Mouse (Mus musculus) embryonic facial prominence, embryonic 11.5 days (tissue): ENCODE measurements around the gene Smarcad1. TPM values are rescaled to one million over a fixed set of nuclear protein-coding genes. Genes with fewer than 3 reads are reported as not detected.
A peak's percentile ranks its signal among the peaks of the same experiment; 100 is the strongest.
"Not testable (repeated sequence)": the region's sequence is repeated elsewhere in the genome, so short reads cannot be mapped to it uniquely, and the experiment has no call there.

Source experiments
- ATAC-seq: fragments of 200-750 bp; cut with Nextera tagmentation; replicated peaks from 2 replicates; pipeline ENCODE4 v1.8.0; 2017; ENCODE audit warnings: low read depth; ENCODE audit not compliant: insufficient number of reproducible peaks, low FRiP score, low TSS enrichment
- DNase-seq: peaks from one replicate; pipeline ENCODE4 v3.0.0-alpha.2; 2015; ENCODE audit warnings: low spot score
- H3K27ac ChIP-seq: fragments of 300-500 bp; sonication (generic); replicated peaks from 2 replicates; pipeline ENCODE4 v1.5.1; 2014; ENCODE audit warnings: mild to moderate bottlenecking, low read depth, low read length, control low read depth
- H3K27me3 ChIP-seq: fragments of 300-500 bp; sonication (generic); 2 replicates; pipeline ENCODE4 v1.6.1; 2014; ENCODE audit warnings: mild to moderate bottlenecking, low read length, moderate library complexity, mixed read lengths; ENCODE audit not compliant: control insufficient read depth, insufficient read depth
- H3K36me3 ChIP-seq: fragments of 300-500 bp; sonication (generic); replicated peaks from 2 replicates; pipeline ENCODE4 v1.6.1; 2014; ENCODE audit warnings: low read depth, mild to moderate bottlenecking, low read length, moderate library complexity, mixed read lengths; ENCODE audit not compliant: control insufficient read depth, insufficient read depth
- H3K4me1 ChIP-seq: fragments of 300-500 bp; sonication (generic); 2 replicates; pipeline ENCODE4 v1.6.1; 2014; ENCODE audit warnings: low read length, mixed read lengths; ENCODE audit not compliant: control insufficient read depth, insufficient read depth
- H3K4me2 ChIP-seq: fragments of 300-500 bp; sonication (generic); 2 replicates; pipeline ENCODE4 v1.6.1; 2014; ENCODE audit warnings: low read depth, mild to moderate bottlenecking, control low read depth, low read length, moderate library complexity
- H3K4me3 ChIP-seq: fragments of 300-500 bp; sonication (generic); 2 replicates; pipeline ENCODE4 v1.5.1; 2014; ENCODE audit warnings: low read depth, low read length, control low read depth
- H3K9ac ChIP-seq: fragments of 300-500 bp; sonication (generic); replicated peaks from 2 replicates; pipeline ENCODE4 v1.6.1; 2014; ENCODE audit warnings: mild to moderate bottlenecking, control low read depth, low read length
- H3K9me3 ChIP-seq: fragments of 300-500 bp; sonication (generic); replicated peaks from 2 replicates; pipeline ENCODE4 v1.6.1; 2016; ENCODE audit warnings: mild to moderate bottlenecking, low read length, inconsistent platforms, mixed read lengths; ENCODE audit not compliant: control insufficient read depth
- WGBS: fragments of 180-500 bp; shearing (Covaris S2); extraction: QIAGEN DNeasy Blood & Tissue Kit; methylation state at CpG from one replicate; pipeline ENCODE4 v1.1.7; 2014; 5-methylcytosine and 5-hydroxymethylcytosine counted together
- polyA plus RNA-seq: library from polyadenylated mRNA; unstranded; fragments of >200 nt; fragmentation: Nextera tagmentation; extraction: Ambion mirVana; gene quantifications from 2 replicates; pipeline ENCODE4 v1.2.1, GENCODE M21; 2014

Gene Smarcad1
- polyA plus RNA-seq, 1 experiment from 2014 or later, result 97.6 TPM

DNA sequence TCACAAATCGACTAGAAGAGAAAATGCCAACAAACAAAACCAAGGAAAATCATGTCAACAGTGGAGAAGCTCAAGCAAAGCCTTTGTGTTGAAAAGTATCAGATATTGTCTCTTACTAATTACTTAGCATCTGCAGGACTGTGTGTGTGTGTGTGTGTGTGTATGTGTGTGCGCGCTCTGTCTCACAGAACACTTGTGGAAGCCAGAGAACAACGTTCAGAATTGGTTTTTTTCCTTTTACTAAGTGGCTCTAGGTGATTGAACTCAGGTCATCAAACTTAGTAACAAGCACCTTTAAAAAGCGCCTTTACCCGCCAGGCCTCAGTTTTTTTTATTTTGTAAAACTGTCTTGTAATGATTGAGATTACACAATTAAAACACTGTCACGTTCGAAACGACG, 451 bp upstream of the Smarcad1 start:
- Histone ChIP-seq H3K4me2 (peak overlapping the region; percentile 24; the same call in 1 of the 2 replicates), H3K36me3 (peaks cover 13% of the 10 kb centered on the region), H3K4me3 (peak overlapping the region; percentile 66), H3K9ac (peak overlapping the region; percentile 93), H3K27ac (no peak overlapping the region), H3K27me3 (no peaks in the 10 kb centered on the region), H3K4me1 (no peaks in the 10 kb centered on the region), H3K9me3 (no peaks in the 10 kb centered on the region)
- ATAC-seq (no peak; the same call in 1 of the 2 replicates), DNase-seq (peak; percentile 3)
- WGBS, result 43% methylated on average over 10 of the region's 10 CpGs

DNA sequence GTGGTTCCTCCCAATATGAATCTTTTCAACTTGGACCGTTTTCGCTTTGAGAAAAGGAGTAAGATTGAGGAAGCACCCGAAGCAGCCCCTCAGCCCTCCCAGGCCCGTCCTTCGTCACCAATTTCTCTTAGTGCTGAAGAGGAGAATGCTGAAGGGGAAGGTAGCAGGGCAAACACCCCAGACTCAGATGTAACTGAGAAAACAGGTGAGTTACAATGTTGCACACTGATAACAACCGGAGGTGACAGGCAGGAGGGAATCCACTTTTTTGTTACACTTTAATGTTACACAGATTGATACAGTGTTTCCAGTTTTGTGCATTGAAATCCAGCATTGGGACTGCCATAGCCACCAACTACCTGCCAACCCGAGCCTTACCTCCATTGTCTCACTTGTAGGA, 858 bp downstream of the Smarcad1 start:
- Histone ChIP-seq H3K36me3 (peaks cover 13% of the 10 kb centered on the region), H3K9ac (peak overlapping the region; percentile 93), H3K27me3 (no peaks in the 10 kb centered on the region), H3K27ac (peak overlapping the region; percentile 91), H3K4me1 (no peaks in the 10 kb centered on the region), H3K9me3 (no peaks in the 10 kb centered on the region), H3K4me3 (peak overlapping the region; percentile 66), H3K4me2 (peak overlapping the region; percentile 74)
- DNase-seq (peak; percentile 11), ATAC-seq (no peak)
- 14% methylated on average over 7 of the region's 7 CpGs for WGBS

DNA sequence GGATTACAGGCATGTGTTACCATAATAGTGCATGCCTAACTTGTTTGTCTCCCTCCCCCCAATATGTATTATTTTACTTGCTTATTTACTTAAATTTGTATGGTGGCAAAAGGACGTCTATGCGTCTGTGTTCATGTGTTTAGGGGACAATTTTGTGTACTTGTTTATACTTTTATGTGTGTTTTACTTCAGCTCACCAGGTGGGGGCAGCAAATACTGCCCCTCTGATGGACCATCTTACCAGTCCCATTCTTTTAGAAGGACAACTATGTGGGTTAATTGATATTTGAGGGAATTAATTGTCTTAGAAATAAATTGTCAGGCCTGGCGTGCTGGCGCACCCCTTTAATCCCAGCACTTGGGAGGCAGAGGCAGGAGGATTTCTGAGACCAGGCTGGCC, 6.7 kb downstream of the Smarcad1 start:
- DNase-seq (no peak), ATAC-seq (no peak)
- Histone ChIP-seq H3K36me3 (peaks cover 21% of the 10 kb centered on the region), H3K4me3 (no peak overlapping the region), H3K27me3 (no peaks in the 10 kb centered on the region), H3K9ac (no peak overlapping the region), H3K4me1 (no peaks in the 10 kb centered on the region), H3K27ac (no peak overlapping the region), H3K9me3 (no peaks in the 10 kb centered on the region), H3K4me2 (no peak overlapping the region)
- 93% methylated on average over 4 of the region's 4 CpGs for WGBS

DNA sequence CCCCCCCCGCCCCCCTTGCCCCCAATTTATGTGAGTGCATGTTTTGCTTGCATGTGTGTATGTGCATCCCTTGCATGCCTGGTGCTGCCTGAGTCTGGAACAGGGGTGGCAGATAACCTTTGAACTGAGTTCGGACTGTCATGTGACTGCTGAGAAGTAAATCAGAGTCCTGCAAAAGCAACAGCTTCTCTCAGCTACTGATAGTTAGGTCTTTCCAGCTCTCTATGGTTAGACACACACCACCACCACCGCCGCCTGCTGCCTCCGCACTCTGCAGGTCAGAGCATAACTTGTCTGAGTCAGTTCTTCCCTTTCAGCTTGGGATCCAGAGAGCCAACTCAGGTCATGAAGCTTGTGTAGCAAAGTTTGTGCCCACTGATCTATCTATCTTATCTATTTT, 14.2 kb downstream of the Smarcad1 start:
- Histone ChIP-seq H3K9ac (no peak overlapping the region), H3K36me3 (peaks cover 10% of the 10 kb centered on the region), H3K9me3 (no peaks in the 10 kb centered on the region), H3K4me3 (no peak overlapping the region), H3K4me2 (no peak overlapping the region), H3K27ac (no peak overlapping the region), H3K27me3 (no peaks in the 10 kb centered on the region), H3K4me1 (no peaks in the 10 kb centered on the region)
- WGBS, result 90% methylated on average over 5 of the region's 5 CpGs
- DNase-seq (no peak), ATAC-seq (no peak)

DNA sequence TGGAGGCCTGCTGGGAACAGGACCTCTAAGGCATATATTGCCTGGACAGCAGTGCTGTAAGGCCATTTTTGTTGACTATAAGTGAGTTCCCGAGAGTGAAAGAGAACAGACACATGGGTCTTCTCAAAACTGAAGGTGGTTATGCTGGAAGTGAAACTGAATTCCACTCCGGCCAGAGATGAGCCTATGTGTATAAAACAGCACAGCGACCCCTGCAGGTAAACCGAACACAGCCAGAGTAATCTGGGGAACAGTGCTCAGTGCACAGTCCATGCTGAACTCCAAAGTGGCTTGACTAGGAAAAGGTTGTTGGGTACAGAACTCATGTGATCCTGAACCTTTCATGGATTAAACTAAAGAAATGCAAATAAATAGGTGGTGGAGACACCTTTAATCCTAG, 14.8 kb downstream of the Smarcad1 start:
- not testable (repeated sequence) for H3K4me1 ChIP-seq, H3K27me3 ChIP-seq, ATAC-seq, H3K9me3 ChIP-seq, H3K4me3 ChIP-seq, H3K9ac ChIP-seq, DNase-seq, H3K4me2 ChIP-seq, H3K27ac ChIP-seq
- H3K36me3 ChIP-seq, result peaks cover 10% of the 10 kb centered on the region
- WGBS, result 74% methylated on average over 4 of the region's 4 CpGs

DNA sequence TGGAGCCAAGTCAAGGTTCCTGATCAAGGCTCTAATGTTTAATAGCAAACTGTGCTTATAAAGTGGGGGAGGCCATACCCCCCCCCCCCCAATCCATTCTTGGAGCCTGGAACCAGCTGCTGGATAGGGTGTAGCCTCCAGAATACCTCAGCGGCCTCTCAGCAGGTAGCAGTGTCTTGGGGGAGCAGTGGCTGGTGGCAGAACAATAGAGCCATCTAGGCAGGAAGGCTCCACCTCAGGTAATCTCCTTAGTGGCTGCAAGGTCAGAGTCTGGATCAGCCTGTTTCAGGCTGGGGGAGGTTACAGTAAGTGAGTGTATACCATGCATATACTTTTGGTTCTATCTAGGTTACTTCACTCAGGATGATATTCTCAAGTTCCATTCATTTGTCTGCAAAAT, 18.7 kb downstream of the Smarcad1 start:
- DNase-seq (no peak), ATAC-seq (no peak)
- Histone ChIP-seq H3K27ac (no peak overlapping the region), H3K4me1 (no peaks in the 10 kb centered on the region), H3K36me3 (peaks cover 4% of the 10 kb centered on the region), H3K9ac (no peak overlapping the region), H3K9me3 (no peaks in the 10 kb centered on the region), H3K4me2 (no peak overlapping the region), H3K4me3 (no peak overlapping the region), H3K27me3 (no peaks in the 10 kb centered on the region)
- WGBS, result 59% methylated on average over 1 of the region's 1 CpGs

DNA sequence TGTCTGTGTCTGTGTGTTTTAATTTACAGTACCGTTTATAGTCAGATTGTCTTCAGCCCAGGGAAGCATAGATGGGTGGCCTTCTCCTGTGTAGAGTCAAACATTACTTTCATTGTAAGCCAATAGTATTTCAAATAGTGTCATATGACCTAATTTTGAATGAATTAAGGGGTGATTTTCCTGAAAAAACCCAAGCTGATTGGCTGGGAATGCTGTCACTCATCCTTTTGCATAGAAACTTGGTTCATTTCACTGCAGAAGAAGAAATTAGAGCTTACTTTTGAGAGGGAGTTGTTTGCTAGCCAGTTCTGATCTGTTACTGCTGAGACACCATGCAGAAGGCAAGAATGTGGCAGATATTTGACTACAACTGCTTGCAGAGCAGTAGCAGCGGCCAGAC, 32.8 kb downstream of the Smarcad1 start:
- 79% methylated on average over 2 of the region's 2 CpGs for WGBS
- ATAC-seq (no peak), DNase-seq (peak; percentile 5)
- Histone ChIP-seq H3K4me1 (no peaks in the 10 kb centered on the region), H3K9ac (no peak overlapping the region), H3K27me3 (no peaks in the 10 kb centered on the region), H3K36me3 (peaks cover 8% of the 10 kb centered on the region), H3K4me3 (no peak overlapping the region), H3K27ac (no peak overlapping the region), H3K4me2 (no peak overlapping the region), H3K9me3 (no peaks in the 10 kb centered on the region)

DNA sequence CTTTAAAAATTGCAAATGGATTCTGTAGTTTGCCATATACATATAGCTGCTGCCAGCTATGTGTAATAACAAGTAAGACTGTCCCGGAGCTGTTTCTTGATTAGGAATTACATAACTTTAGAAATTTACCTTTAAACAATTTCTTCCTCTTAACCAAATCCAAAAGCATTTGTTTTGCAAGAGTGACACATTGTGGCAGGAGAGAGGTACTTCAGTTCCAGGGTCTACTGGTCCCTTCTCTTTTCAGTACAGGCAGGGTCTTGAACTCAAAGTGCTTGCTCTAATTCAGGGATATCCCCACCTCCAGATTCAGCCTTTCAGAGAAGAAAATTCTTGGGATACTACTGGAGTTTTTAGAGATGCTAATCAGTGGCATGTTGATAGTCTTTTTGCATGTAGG, 36.8 kb downstream of the Smarcad1 start:
- no peak overlapping the region for H3K4me3 ChIP-seq
- peak; percentile 43 for DNase-seq
- H3K36me3 ChIP-seq, result peaks cover 5% of the 10 kb centered on the region
- H3K9me3 ChIP-seq, result no peaks in the 10 kb centered on the region
- H3K4me2 ChIP-seq, result no peak overlapping the region
- H3K27ac ChIP-seq, result no peak overlapping the region
- no peaks in the 10 kb centered on the region for H3K4me1 ChIP-seq
- no peak for ATAC-seq
- no peak overlapping the region for H3K9ac ChIP-seq
- WGBS, result 100% methylated on average over 1 of the region's 1 CpGs
- H3K27me3 ChIP-seq, result no peaks in the 10 kb centered on the region
